Mouse (Mus musculus) cerebellum, postnatal 10 days (tissue): ENCODE data around the gene Crtac1.

Source experiments
- DNase-seq, 2 experiments: peaks; one replicate each; pipeline ENCODE4 v3.0.0; 2021; ENCODE audit warnings: mixed read lengths in 2 of 2

Gene Crtac1

DNA sequence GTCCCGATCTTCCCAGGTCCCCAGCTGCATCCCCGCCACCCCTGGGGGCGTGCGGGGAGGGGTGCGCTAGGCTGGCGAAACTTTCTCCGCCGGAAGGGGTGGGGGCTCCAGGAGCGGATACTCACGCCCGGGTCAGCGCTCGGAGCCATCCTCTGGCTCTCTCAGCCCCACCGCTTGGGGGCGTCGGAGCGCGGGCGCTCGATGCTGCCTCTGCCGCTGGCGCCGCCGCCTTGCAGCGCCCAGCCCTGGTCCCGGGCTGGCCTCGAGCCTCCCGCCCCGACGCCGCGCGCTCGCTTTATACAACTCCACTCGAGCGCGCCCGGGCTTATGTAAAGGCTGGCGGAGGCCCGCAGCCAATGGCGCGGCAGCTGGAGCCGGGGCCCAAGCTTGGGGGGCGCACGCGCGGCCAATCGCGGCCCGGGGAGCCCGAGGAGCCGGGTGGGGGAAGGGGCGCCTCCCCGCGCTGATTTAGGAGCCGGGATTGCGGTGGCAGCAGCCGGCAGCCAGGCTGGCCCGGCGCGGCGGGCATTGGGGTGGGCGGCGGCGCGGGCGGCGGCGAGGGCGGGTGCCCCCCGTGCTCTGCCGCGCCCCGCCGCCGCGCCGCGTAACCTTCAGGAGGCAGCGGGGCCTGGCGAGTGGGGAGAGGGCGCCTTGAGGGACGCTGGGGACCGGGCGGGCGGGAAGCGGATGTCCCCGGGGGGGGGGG is at the start of gene Crtac1:
Crtac1 (minus strand) TSS at position 299 of the 706 bp plus-strand sequence.
- peak; percentile 82 to 89 for DNase-seq

DNA sequence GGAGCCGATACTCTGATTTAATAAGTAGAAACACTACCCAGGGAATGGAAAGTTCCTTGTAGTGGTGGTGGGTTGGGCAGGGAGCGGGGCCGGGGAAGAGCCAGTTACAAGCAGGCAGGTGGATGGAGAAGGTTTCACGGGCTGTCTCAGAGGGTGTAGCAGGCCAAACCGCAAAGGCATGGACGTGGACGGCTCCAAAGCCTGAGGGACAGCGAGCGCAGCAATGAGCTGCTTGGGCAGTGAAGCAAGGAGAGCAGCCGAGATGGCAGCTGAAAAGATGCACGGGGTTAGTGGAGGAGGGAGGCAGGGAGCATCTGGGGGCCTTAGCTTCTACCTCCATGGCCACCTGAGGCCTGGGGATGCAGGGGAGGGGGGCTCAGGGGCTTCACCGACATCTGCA is 46.7 kb upstream of the Crtac1 start:
- peak in 1 of 2 experiments; percentile 28 for DNase-seq

- no peak for DNase-seq
Observed at GRCm38 (mm10) chr19:42477769-42478168, 46.2 kb upstream of the Crtac1 start.

- DNase-seq: no peak
Observed at GRCm38 (mm10) chr19:42472831-42473230, 41.2 kb upstream of the Crtac1 start.

GRCm38 (mm10) chr19:42471571-42471970 is 40.0 kb upstream of the Crtac1 start:
- DNase-seq: peak; percentile 72 to 78

DNA sequence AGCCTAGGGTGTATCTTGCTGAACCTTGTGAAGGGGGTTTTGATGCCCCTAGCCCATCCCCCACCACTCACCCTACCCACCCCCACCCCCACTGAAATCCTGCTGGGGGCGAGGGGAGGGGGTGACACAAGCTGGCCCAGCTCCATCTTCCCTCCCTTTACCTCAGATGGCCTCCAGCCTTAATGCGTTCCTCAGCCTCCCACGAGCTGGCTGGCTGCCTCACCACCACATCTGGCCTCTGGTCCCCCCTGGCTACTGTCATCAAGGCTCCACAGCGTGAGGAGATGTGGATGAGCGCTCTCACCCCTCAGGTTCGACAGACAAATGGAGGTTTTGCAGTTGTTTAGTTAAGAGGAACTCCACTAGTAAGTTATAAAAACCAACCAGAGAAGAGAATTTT is 30.3 kb upstream of the Crtac1 start:
- DNase-seq: peak; percentile 44 to 56

GRCm38 (mm10) chr19:42461353-42461752 is 29.8 kb upstream of the Crtac1 start:
- DNase-seq: peak in 1 of 2 experiments; percentile 45

DNA sequence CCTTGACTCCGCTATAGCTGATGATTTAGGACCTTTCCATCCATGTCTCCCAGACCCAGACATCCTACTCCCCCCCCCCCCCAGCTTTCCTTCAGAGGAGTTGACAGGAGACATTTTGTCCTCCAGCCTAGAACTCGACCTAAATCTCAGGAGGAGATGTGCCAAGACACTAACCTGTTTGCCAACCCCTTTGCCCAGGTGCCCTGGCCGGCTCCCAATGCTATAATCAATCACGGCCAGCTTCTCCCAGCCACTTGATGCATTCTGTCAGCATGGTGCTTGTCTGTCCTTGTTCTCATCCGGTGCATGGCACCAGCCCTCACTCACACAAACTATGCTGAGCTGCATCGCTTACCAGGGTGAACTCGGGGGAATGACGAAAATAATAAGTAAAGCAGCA is 27.9 kb upstream of the Crtac1 start:
- peak; percentile 66 to 69 for DNase-seq

DNA sequence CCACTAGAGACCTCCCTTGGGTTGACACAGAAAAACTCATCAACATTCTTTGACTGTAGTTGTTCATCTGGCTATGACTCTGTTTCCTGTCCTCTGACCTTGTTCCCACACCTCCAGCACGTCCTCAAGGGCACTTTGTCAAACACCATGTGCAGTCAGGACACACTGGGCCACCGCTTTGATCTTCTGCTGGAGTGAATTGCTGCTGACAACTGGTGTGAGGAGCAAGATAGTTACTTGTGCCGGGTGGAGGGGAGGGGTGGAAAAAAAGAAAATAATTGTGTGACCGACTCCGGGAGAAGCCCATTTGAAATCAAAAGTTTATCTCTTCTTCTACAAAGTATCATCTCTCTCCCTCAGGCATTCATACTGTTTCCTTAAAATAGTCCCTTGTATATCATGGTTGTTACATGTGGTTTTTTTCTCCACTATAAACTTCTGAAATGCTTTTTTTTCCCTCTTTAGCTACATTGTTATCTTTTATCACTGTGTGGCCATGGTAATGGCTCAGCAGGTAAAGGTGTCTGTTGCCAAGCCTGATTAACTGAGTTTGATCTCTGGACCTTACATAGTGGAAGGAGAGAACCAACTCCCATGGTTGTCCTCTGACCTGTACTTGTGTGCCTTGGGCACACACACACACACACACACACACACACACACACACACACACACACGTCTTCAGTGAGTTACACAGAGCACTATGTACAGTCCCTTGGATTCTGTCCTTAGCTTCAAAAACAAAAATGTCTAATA is 23.1 kb upstream of the Crtac1 start:
- DNase-seq: no peak

GRCm38 (mm10) chr19:42454006-42454405 is 22.4 kb upstream of the Crtac1 start:
- no peak for DNase-seq

- DNase-seq: no peak
Observed at GRCm38 (mm10) chr19:42452539-42452938, 21.0 kb upstream of the Crtac1 start.

- DNase-seq: peak; percentile 82 to 89
Observed at GRCm38 (mm10) chr19:42448539-42448938, 17.0 kb upstream of the Crtac1 start.

DNA sequence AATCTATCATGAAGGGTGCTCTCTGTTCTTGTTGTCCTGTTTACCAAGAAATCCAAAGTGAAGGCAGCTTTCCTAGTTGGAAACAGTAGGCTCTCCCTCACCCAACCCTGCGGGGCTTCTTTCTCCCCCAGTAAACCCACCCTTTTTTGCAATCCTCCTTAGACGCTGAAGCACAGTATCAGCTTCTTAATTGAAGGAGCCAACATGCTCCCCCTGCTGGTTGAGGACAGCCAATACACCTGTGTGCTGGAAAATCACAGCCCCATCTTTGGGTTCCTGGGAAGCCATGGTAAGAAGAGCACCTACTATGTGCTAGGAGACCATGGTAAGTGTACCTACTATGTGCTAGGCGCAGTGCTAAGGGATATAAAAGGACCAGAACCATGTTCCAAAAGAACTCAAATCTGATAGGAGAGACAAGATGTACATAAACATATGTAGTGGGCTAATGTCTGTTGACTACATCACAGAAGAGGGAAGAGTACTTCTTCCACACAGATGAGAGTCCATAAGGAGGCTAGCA is 12.4 kb upstream of the Crtac1 start:
- peak; percentile 76 to 81 for DNase-seq

DNA sequence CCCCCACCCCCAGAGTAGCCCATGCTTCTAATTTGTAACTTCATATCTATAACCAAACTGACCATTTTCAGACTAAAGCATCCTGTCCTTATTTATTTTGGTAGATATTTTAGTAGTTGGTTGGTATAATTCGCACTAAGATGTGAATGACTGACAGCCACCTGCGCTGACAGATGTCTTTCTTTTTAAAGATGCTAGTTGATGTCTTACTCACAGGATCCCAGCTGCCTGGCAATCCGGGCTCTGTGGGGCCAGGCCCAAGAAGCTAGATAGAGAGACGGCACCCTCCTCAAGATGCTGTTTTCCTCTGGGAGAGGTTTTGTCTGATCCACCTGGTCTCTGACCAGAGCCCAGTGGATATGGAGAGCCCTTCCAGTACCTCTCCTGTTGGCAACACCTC is 11.7 kb upstream of the Crtac1 start:
- DNase-seq: no peak

DNA sequence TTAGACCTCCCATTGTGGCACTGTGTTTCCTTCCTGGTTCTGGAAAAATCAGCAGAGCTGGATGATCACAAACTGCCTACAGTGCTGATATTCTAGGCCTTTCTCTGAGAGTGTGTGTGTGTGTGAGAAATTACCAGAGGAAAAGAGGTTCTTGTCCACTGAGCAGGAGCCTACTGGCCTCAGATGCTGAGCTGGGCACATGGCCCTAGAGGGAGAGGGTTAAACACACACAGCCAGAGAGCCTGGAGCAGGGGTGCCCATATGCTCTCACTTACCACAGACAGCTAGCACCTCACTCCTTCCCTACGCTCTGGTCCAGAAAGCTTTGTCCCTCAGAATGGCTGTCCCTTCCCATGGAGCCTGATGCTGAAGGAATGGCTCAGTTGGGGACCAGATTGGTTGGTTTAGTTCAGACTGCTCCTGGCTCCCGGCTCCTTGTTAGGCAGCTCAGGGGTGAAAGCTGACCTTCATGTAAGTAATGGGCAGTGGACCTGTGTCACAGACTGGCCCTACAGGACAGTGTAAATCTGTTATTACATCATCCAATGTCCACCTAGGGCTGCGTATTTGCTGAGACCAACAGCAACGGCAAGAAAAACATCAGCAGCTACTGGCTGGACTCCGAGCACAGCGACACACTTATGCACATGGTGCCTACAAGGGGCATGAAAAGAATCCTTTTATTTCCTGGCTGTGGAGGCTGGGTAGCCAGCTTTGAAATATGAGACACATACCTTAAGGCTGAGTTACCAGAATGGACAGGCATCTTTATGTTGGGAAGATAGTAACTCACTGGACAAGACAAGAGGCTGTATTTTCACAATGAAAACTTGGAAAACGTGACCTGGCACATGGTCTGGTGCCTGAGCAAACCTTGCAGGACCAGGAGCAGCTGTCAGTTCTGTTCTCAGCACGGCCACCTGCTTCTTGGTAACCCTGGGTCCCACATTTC is 10.9 kb upstream of the Crtac1 start:
- DNase-seq: peak; percentile 54 to 61

DNA sequence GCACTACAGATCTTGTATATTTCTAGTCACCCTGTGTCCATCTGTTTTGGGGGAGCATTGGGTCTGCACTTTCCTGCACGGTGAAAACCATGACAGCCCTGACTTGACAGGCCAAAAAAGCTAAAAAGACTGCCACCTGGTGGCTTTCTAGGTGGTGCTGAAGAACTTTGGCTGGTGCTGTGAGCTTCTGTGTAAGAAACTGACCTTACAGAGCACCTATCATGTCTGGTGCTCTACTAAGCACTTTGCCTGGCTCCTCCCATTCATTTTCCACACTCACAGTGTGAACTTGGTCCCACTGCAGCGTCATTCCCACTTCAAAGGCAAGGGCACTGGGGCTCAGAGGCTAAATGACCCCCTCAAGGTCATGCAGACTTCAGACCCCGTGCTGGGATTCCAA is 8.5 kb upstream of the Crtac1 start:
- peak; percentile 69 to 73 for DNase-seq

- DNase-seq: peak in 1 of 2 experiments; percentile 59
Observed at GRCm38 (mm10) chr19:42439353-42439752, 7.8 kb upstream of the Crtac1 start.

DNA sequence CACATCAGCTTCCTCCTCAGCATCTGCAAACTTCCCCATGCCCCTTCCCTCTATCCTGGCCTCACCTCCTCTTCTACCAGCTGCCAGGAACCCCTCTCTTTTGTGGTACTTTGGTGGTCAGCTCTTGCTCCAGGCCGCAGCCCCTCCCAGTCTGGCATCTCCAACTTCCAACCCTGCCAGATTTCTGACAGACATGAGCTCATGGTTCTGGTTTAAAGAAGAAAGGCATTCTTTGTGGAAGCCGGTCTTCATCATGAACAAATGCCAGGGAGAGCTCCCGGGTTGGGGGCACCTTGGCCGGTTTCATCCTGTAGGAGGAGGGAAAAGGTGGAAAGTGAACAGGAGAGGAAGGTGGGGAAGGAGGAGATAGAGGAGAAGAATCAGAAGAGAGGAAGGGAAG is 4.0 kb upstream of the Crtac1 start:
- peak; percentile 57 to 58 for DNase-seq

- DNase-seq: no peak
Observed at GRCm38 (mm10) chr19:42432761-42433160, 1.2 kb upstream of the Crtac1 start.

DNA sequence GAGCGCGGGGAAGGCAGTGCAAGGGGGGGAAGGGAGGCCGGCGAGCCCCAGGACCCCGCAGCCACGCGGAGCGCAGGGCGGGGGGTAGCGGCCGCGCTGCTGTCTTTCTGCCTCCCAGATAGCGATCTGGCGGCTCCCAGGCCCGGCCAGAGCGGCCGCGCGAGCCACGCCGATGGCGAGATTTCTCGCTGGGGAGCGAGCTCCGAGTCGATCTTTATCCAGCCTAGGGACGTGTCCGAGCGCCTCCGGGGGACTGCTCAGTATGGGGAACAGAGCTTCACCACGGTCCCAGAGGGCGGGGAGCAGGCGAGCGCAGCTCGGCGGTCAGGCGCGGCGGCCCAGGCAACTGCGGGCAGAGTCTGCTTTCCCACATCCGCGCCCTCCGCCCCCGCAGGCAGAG is 608 bp upstream of the Crtac1 start:
- DNase-seq: peak; percentile 62 to 67

- peak; percentile 64 to 70 for DNase-seq
Observed at GRCm38 (mm10) chr19:42430981-42431380, 602 bp downstream of the Crtac1 start.

DNA sequence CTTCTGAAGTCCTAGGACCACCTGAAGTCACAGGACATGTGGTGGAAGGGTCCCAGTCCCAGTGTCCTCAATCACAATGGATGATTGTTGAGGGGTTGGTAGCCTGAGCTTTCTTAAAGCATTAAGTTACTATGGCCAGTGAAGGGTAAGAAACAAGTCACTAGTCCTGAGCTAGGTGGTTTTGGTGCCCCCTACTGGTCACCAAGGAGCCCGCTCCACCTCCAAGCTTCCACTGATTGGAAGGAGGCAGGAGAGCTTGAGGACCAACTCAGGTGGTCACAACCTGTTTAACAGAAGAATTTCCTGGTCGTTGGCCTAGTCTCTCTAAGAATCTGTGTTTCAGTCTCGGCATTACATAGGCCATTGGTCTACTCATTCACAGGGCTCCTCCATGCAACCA is 2.2 kb downstream of the Crtac1 start:
- peak; percentile 87 to 91 for DNase-seq

DNA sequence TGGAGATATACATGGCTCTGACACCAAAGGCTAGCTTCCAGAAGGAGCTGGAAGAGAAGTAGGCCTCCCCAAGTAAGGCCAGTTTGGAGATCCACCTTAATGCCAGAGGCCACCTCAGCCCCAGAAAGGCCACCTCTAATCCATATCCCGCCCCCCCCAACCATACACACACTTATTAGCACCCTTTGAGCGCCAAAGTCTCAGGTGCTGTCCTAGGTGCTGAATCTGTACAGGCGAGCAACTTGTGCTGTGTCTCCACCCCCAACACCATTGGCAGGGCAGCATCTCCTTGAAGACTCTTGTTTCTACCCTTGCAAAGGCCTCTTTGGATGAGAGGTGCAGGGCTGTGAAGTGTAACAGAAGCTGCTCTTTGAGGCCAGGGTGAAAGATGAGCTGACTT is 6.4 kb downstream of the Crtac1 start:
- DNase-seq: no peak
